In the genomic region with DNA sequence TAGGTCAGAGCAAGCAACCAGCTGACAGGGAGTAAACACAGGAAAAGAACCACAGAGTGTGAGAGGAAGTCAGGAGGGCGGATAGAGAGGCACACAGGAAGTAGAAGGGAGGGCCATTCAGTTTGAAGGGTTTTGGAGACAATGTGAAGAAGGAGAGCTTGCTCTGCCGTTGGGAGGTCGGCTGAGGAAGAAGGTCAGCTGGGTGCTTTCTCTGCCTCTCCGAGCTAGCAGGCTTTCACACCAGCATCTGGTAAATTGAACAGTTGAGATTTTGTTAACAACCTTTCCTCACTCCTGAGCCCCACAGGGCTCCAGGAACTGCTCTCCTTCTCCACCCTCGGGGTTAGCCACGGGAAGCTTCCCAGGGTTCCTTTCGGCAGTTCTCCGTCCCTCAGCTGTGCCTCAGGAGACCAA, we compare ENCODE assay signal across 8 mouse cellular contexts.
DNase-seq lines count a peak whose midpoint lies in the region; ATAC-seq lines count a peak whose summit lies in the region.

No protein-coding gene starts in this region.

- H3K4me1 ChIP-seq in heart, embryonic 16.5 days (ENCODE audit: control insufficient read depth, insufficient read depth, low read length), result no peaks in the 10 kb centered on the region
- no peaks in the 10 kb centered on the region for H3K4me1 ChIP-seq in limb, embryonic 11.5 days (ENCODE audit: control insufficient read depth, insufficient read depth, low read length)

- 0 out of 2 replicates have a peak, but pooled peaks have one; percentile 37 for ATAC-seq in heart, embryonic 16.5 days (replicated peaks; ENCODE audit: extremely low read depth, insufficient read depth, low FRiP score)
- ATAC-seq in limb, embryonic 11.5 days (ENCODE audit: insufficient number of reproducible peaks, low FRiP score, low TSS enrichment, low read depth), result no peak

- 41% methylated on average over 8 of the region's 8 CpGs for WGBS in heart, embryonic 16.5 days
- WGBS in limb, embryonic 11.5 days, result 64% methylated on average over 8 of the region's 8 CpGs

- H3K9ac ChIP-seq in heart, embryonic 16.5 days (ENCODE audit: low read length), result peak overlapping the region; percentile 39; the same call in 1 of the 2 replicates
- no peak overlapping the region for H3K9ac ChIP-seq in limb, embryonic 11.5 days (ENCODE audit: low read length)

- DNase-seq in 3134 (ENCODE audit: extremely low read depth, insufficient read length, low spot score) (peak; percentile 74), NIH3T3 (ENCODE audit: low read depth) (peak; percentile 18)
- DNase-seq in limb, embryonic 11.5 days (ENCODE audit: low spot score), result no peak
- DNase-seq in natural killer cell, adult 2 months (ENCODE audit: low spot score in 2 of 2), result peak; percentile 62 to 64
- no peak for DNase-seq in left cerebral cortex, postnatal 25 days (ENCODE audit: low spot score in 2 of 2)
- no peak for DNase-seq in cerebellum, adult 8-10 months
- no peak for DNase-seq in urinary bladder, postnatal 14 days (ENCODE audit: low spot score)

- H3K27ac ChIP-seq in heart, embryonic 16.5 days (ENCODE audit: low read length), result no peak overlapping the region
- no peak overlapping the region for H3K27ac ChIP-seq in limb, embryonic 11.5 days (replicated peaks; ENCODE audit: low read depth, low read length)

- no peaks in the 10 kb centered on the region for H3K36me3 ChIP-seq in heart, embryonic 16.5 days (ENCODE audit: control insufficient read depth, insufficient read depth)
- H3K36me3 ChIP-seq in limb, embryonic 11.5 days (ENCODE audit: control insufficient read depth, insufficient read depth, low read length), result no peaks in the 10 kb centered on the region

- H3K9me3 ChIP-seq in heart, embryonic 16.5 days (replicated peaks; ENCODE audit: control insufficient read depth, low read length), result no peaks in the 10 kb centered on the region
- no peaks in the 10 kb centered on the region for H3K9me3 ChIP-seq in limb, embryonic 11.5 days (ENCODE audit: control insufficient read depth, low read length)

- H3K4me2 ChIP-seq in heart, embryonic 16.5 days (ENCODE audit: low read depth, low read length), result peak overlapping the region; percentile 53
- H3K4me2 ChIP-seq in limb, embryonic 11.5 days (ENCODE audit: low read depth, severe bottlenecking), result peak overlapping the region; percentile 10; the same call in 1 of the 2 replicates

- H3K4me3 ChIP-seq in heart, embryonic 16.5 days (ENCODE audit: low read length), result peak overlapping the region; percentile 46
- H3K4me3 ChIP-seq in limb, embryonic 11.5 days (ENCODE audit: low read depth, low read length), result no peak overlapping the region

- intact Hi-C loops in left cerebral cortex, postnatal 25 days (cut with DNase I), result no loop called here

- no peaks in the 10 kb centered on the region for H3K27me3 ChIP-seq in heart, embryonic 16.5 days (ENCODE audit: control insufficient read depth, insufficient read depth, low read length)
- H3K27me3 ChIP-seq in limb, embryonic 11.5 days (ENCODE audit: control insufficient read depth, insufficient read depth, low read length), result no peaks in the 10 kb centered on the region

Comparison
In these comparisons a context has a peak if more than half of its experiments do, and no peak if none do; other contexts are left out.
1. DNase-seq: peak in 3134 (single experiment), NIH3T3 (single experiment) and natural killer cell, adult 2 months (2 of 2); none in limb, embryonic 11.5 days (single experiment), left cerebral cortex, postnatal 25 days (0 of 2), cerebellum, adult 8-10 months (single experiment) and urinary bladder, postnatal 14 days (single experiment).